Mouse (Mus musculus) intestine, postnatal 0 days (tissue): ENCODE measurements around the gene Vrk1. TPM values are rescaled to one million over a fixed set of nuclear protein-coding genes. Genes with fewer than 3 reads are reported as not detected.

Experiments used
- ATAC-seq: fragments of 200-750 bp; cut with Nextera tagmentation; 2 replicates; pipeline ENCODE4 v1.8.0; 2017; ENCODE audit warnings: mild to moderate bottlenecking, moderate TSS enrichment, moderate library complexity
- H3K27ac ChIP-seq: fragments of 300-500 bp; sonication (generic); 2 replicates; pipeline ENCODE4 v1.5.1; 2014; ENCODE audit warnings: mild to moderate bottlenecking, low read depth, low read length, moderate library complexity
- H3K27me3 ChIP-seq: fragments of 300-500 bp; sonication (generic); replicated peaks from 2 replicates; pipeline ENCODE4 v1.6.1; 2014; ENCODE audit warnings: low read length, mixed read lengths; ENCODE audit not compliant: control insufficient read depth, insufficient read depth
- H3K36me3 ChIP-seq: fragments of 300-500 bp; sonication (generic); 2 replicates; pipeline ENCODE4 v1.6.1; 2014; ENCODE audit warnings: mild to moderate bottlenecking, moderate library complexity; ENCODE audit not compliant: control insufficient read depth, insufficient read depth
- H3K4me1 ChIP-seq: fragments of 300-500 bp; sonication (generic); replicated peaks from 2 replicates; pipeline ENCODE4 v1.6.1; 2014; ENCODE audit warnings: antibody characterized with exemption, low read length, mixed read lengths; ENCODE audit not compliant: control insufficient read depth, insufficient read depth
- H3K4me2 ChIP-seq: fragments of 300-500 bp; sonication (generic); replicated peaks from 2 replicates; pipeline ENCODE4 v1.6.1; 2014; ENCODE audit warnings: low read depth, mild to moderate bottlenecking, moderate library complexity
- H3K4me3 ChIP-seq: fragments of 300-500 bp; sonication (generic); 2 replicates; pipeline ENCODE4 v1.5.1; 2014; ENCODE audit warnings: low read depth, low read length
- H3K9ac ChIP-seq: fragments of 300-500 bp; sonication (generic); 2 replicates; pipeline ENCODE4 v1.6.1; 2014; ENCODE audit warnings: mild to moderate bottlenecking, low read depth, low read length
- H3K9me3 ChIP-seq: fragments of 300-500 bp; sonication (generic); 2 replicates; pipeline ENCODE4 v1.6.1; 2016; ENCODE audit warnings: mixed run types; ENCODE audit not compliant: control insufficient read depth
- CTCF ChIP-seq: sonication (generic); IDR thresholded peaks from 2 replicates; pipeline ENCODE4 v1.5.1; 2016; ENCODE audit warnings: low read depth, mild to moderate bottlenecking, control low read depth, antibody characterized with exemption, moderate library complexity
- WGBS: fragments of 180-500 bp; shearing (Covaris S2); extraction: QIAGEN DNeasy Blood & Tissue Kit; methylation state at CpG from one replicate; pipeline ENCODE4 v1.1.7; 2014; 5-methylcytosine and 5-hydroxymethylcytosine counted together
- polyA plus RNA-seq: library from polyadenylated mRNA; unstranded; fragments of >200 nt; fragmentation: Nextera tagmentation; extraction: Ambion mirVana; gene quantifications from 2 replicates; pipeline ENCODE4 v1.2.1, GENCODE M21; 2015

The Vrk1 gene
- polyA plus RNA-seq, 1 experiment from 2014 or later: 23.0 TPM

- no peaks in the 10 kb centered on the region; the same call in 1 of the 2 replicates for H3K27me3 ChIP-seq
These were observed 43.0 kb upstream of the Vrk1 start for GRCm38 (mm10) chr12:105966887-105967637.

DNA sequence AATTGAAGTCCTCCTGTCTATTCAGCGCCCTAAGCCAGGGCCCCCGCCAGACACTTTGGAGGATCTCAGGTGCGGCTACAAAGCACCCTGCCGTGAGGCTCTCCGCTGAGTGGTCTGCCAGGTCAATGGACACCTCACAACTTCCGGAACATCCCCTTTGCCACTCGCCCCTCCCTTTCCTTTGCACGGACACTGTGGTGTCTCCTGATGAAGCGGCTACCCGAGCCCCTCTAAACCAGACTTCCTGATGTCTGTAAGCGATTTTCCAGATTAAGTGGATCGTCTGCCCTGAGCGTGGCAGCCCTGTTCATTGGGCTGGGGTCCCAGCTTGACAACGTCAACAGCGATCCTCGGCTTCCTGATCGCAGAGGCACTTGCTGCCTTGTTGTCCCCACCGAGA lies 42.2 kb upstream of the Vrk1 start:
- ATAC-seq: no peak
- 10% methylated on average over 18 of the region's 18 CpGs for WGBS

More at GRCm38 (mm10) chr12:105966887-105967637, 43.0 kb upstream of the Vrk1 start:
- Histone ChIP-seq H3K27ac (no peak overlapping the region), H3K4me3 (no peak overlapping the region), H3K36me3 (no peaks in the 10 kb centered on the region), H3K9me3 (no peaks in the 10 kb centered on the region), H3K4me2 (no peak overlapping the region; the same call in 1 of the 2 replicates), H3K9ac (no peak overlapping the region), H3K4me1 (0 out of 2 replicates have a peak, but pooled peaks cover 5% of the 10 kb centered on the region)
- no peak for ATAC-seq
- no peak for TF ChIP-seq CTCF
- 60% methylated on average over 19 of the region's 19 CpGs for WGBS

DNA sequence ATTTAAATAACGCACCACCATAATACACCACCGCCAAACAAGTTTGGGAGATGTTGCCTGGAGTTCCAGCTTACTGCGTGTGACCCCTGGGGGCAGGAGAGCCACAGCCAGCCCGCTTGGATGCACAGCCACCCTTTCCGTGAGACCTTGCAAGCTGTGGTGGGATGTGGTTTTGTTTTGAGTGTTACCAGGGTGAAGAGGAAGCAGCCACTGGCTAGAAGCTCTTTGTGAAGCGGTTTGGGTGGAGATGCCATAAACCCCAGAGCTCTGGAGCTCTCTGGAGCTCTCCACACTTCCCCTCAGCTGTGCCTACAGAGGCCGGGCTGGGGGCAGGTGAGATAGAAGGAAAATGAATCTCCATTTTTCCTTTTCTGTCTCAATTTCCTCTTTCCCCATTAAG lies 38.8 kb upstream of the Vrk1 start:
- Histone ChIP-seq H3K9me3 (no peaks in the 10 kb centered on the region), H3K9ac (no peak overlapping the region), H3K4me1 (no peaks in the 10 kb centered on the region), H3K4me2 (no peak overlapping the region), H3K36me3 (no peaks in the 10 kb centered on the region), H3K27me3 (no peaks in the 10 kb centered on the region), H3K4me3 (no peak overlapping the region), H3K27ac (no peak overlapping the region)
- no peak for TF ChIP-seq CTCF
- WGBS: 59% methylated on average over 7 of the region's 7 CpGs
- ATAC-seq: no peak

More for the DNA sequence above, 42.2 kb upstream of the Vrk1 start:
- Histone ChIP-seq H3K9me3 (no peaks in the 10 kb centered on the region), H3K9ac (no peak overlapping the region), H3K4me1 (0 out of 2 replicates have a peak, but pooled peaks cover 5% of the 10 kb centered on the region), H3K4me2 (peak overlapping the region; percentile 45), H3K27ac (no peak overlapping the region), H3K36me3 (no peaks in the 10 kb centered on the region), H3K27me3 (no peaks in the 10 kb centered on the region), H3K4me3 (peak overlapping the region; percentile 16)
- no peak for TF ChIP-seq CTCF

GRCm38 (mm10) chr12:105972673-105973072 lies 37.4 kb upstream of the Vrk1 start:
- H3K4me1 ChIP-seq: no peaks in the 10 kb centered on the region
- TF ChIP-seq CTCF: no peak
- no peak for ATAC-seq
- H3K27ac ChIP-seq: no peak overlapping the region
- H3K9ac ChIP-seq: no peak overlapping the region
- no peaks in the 10 kb centered on the region for H3K9me3 ChIP-seq
- no peaks in the 10 kb centered on the region for H3K36me3 ChIP-seq
- WGBS: 89% methylated on average over 8 of the region's 8 CpGs
- no peak overlapping the region for H3K4me2 ChIP-seq
- no peak overlapping the region for H3K4me3 ChIP-seq
- no peaks in the 10 kb centered on the region for H3K27me3 ChIP-seq

DNA sequence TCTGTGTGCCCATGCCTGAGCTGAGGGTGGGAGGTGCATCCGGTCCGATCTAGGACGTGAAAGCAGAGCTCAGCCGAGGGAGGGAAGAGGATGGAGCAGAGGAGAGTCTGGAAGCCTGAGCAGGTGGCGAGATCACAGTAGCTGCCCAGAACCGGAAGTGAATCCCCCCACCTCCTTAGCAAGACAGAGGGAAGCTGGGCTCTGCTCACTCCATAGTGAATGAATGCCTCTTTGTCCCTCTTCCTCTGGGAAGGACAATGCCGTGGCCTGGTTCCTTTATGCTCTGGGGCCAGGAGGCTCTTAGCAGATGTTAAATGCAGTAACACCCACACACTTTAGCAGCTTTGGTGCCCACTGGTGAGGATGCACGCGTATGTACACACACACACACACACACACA lies 36.3 kb upstream of the Vrk1 start:
- 68% methylated on average over 9 of the region's 9 CpGs for WGBS
- H3K4me1 ChIP-seq: no peaks in the 10 kb centered on the region
- TF ChIP-seq CTCF: no peak
- no peaks in the 10 kb centered on the region for H3K27me3 ChIP-seq
- no peak overlapping the region for H3K4me3 ChIP-seq
- H3K9ac ChIP-seq: no peak overlapping the region
- no peak for ATAC-seq
- H3K36me3 ChIP-seq: no peaks in the 10 kb centered on the region
- H3K27ac ChIP-seq: no peak overlapping the region
- no peaks in the 10 kb centered on the region for H3K9me3 ChIP-seq
- H3K4me2 ChIP-seq: no peak overlapping the region

DNA sequence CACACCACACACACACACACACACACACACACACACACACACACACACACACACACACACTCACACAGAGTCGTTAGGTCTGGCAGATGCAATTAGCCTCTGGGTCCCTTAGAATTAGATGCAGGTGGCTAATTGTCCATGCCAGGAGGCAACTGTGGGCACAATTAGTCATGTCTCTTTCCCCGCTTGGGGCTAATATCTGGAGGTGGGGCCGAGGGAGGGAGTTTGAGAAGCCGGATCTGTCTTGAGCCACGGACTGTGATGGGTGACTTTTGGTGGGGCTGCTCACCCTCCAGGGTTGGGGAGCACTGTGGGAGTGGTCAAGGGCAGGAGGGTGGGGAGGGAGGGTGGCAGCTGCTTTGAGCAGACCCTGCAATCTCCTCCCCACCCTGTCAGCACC lies 35.9 kb upstream of the Vrk1 start:
- TF ChIP-seq CTCF: no peak
- no peak overlapping the region for H3K4me2 ChIP-seq
- H3K4me1 ChIP-seq: no peaks in the 10 kb centered on the region
- no peaks in the 10 kb centered on the region for H3K36me3 ChIP-seq
- no peak overlapping the region for H3K9ac ChIP-seq
- H3K27ac ChIP-seq: no peak overlapping the region
- no peak for ATAC-seq
- no peaks in the 10 kb centered on the region for H3K9me3 ChIP-seq
- WGBS: 60% methylated on average over 5 of the region's 5 CpGs
- H3K27me3 ChIP-seq: no peaks in the 10 kb centered on the region
- no peak overlapping the region for H3K4me3 ChIP-seq
